Mouse (Mus musculus) CH12.LX (cell line): ENCODE data around the gene Gm10447. TPM values are rescaled to one million over a fixed set of nuclear protein-coding genes. Genes with fewer than 3 reads are reported as not detected.

Experiments
- DNase-seq: peaks from one replicate; pipeline ENCODE4 v3.0.0-alpha.2; 2013; ENCODE audit errors: extremely low read depth
- H3K27ac ChIP-seq: 2 replicates; pipeline ENCODE4 v1.5.1; 2012; ENCODE audit warnings: low read depth, mild to moderate bottlenecking, control low read depth, moderate library complexity; ENCODE audit not compliant: insufficient read depth
- H3K27me3 ChIP-seq: replicated peaks from 2 replicates; pipeline ENCODE3; 2012; ENCODE audit warnings: inconsistent platforms
- H3K36me3 ChIP-seq, 2 experiments: replicated peaks in 1 of 2; 2 replicates each; pipeline versions ENCODE3 to v1.6.1; 2012; ENCODE audit warnings: inconsistent platforms in 1 of 2, low read length in 1 of 2, mild to moderate bottlenecking in 1 of 2, mixed read lengths in 1 of 2, moderate library complexity in 1 of 2; ENCODE audit not compliant: control insufficient read depth in 1 of 2, insufficient read depth in 1 of 2
- H3K4me1 ChIP-seq, 2 experiments: 2 replicates each; pipeline ENCODE4 v1.6.1; 2012; ENCODE audit warnings: inconsistent platforms in 1 of 2, moderate library complexity in 1 of 2; ENCODE audit not compliant: insufficient read depth in 2 of 2, control insufficient read depth in 1 of 2
- H3K4me2 ChIP-seq: 2 replicates; pipeline ENCODE4 v1.6.1; 2012; ENCODE audit warnings: low read depth, mild to moderate bottlenecking, control low read depth; ENCODE audit not compliant: poor library complexity, insufficient read depth, severe bottlenecking
- H3K4me3 ChIP-seq, 3 experiments: fragments of 150-350 bp in 1 of 3; sonication (generic) in 1 of 3; replicated peaks in 1 of 3; 2 replicates each; pipeline versions ENCODE3 to v1.5.1; 2011 to 2012; ENCODE audit warnings: low read depth in 2 of 3, low read length in 2 of 3, mild to moderate bottlenecking in 2 of 3, moderate library complexity in 2 of 3, control low read depth in 1 of 3, improper control_type of control experiment in 1 of 3, inconsistent platforms in 1 of 3, mixed read lengths in 1 of 3; ENCODE audit not compliant: poor library complexity in 1 of 3
- H3K79me2 ChIP-seq: replicated peaks from 2 replicates; pipeline ENCODE4 v1.6.1; 2012; ENCODE audit warnings: mild to moderate bottlenecking, moderate library complexity; ENCODE audit not compliant: control insufficient read depth, poor library complexity, insufficient read depth, severe bottlenecking; ENCODE audit errors: extremely low read depth
- H3K9ac ChIP-seq: 2 replicates; pipeline ENCODE4 v1.6.1; 2012; ENCODE audit warnings: low read depth, mild to moderate bottlenecking, control low read depth, moderate library complexity; ENCODE audit not compliant: insufficient read depth
- H3K9me3 ChIP-seq: replicated peaks from 2 replicates; pipeline ENCODE3; 2012; ENCODE audit warnings: low read length, inconsistent platforms, mixed read lengths
- CTCF ChIP-seq, 2 experiments: IDR thresholded peaks in 1 of 2; conservative IDR thresholded peaks in 1 of 2; 2 replicates each; pipeline ENCODE4 v1.5.1; 2011 to 2012; ENCODE audit warnings: low read depth in 2 of 2, low read length in 2 of 2, improper control_type of control experiment in 1 of 2, inconsistent platforms in 1 of 2, mild to moderate bottlenecking in 1 of 2, moderate library complexity in 1 of 2
- E2F4 ChIP-seq: IDR thresholded peaks from 2 replicates; pipeline ENCODE4 v1.6.1; 2011; ENCODE audit warnings: low read depth, low read length, improper control_type of control experiment; ENCODE audit not compliant: insufficient replicate concordance
- HCFC1 ChIP-seq: IDR thresholded peaks from 2 replicates; pipeline ENCODE4 v1.6.1; 2012; ENCODE audit warnings: low read depth, mild to moderate bottlenecking, inconsistent platforms, low read length, improper control_type of control experiment
- JUN ChIP-seq: IDR thresholded peaks from 2 replicates; pipeline ENCODE4 v1.6.1; 2011; ENCODE audit warnings: low read depth, mild to moderate bottlenecking, low read length, improper control_type of control experiment, moderate library complexity; ENCODE audit not compliant: insufficient read depth
- KAT2A ChIP-seq: IDR thresholded peaks from 2 replicates; pipeline ENCODE4 v1.6.1; 2012; ENCODE audit warnings: low read length, improper control_type of control experiment, inconsistent platforms; ENCODE audit not compliant: insufficient replicate concordance
- MAFK ChIP-seq: IDR thresholded peaks from 2 replicates; pipeline ENCODE4 v1.6.1; 2011; ENCODE audit warnings: low read length, improper control_type of control experiment; ENCODE audit not compliant: insufficient replicate concordance
- MAX ChIP-seq: IDR thresholded peaks from 2 replicates; pipeline ENCODE4 v1.6.1; 2011; ENCODE audit warnings: low read length, improper control_type of control experiment
- MAZ ChIP-seq: IDR thresholded peaks from 2 replicates; pipeline ENCODE4 v1.6.1; 2012; ENCODE audit warnings: low read depth, mild to moderate bottlenecking, inconsistent platforms, low read length, improper control_type of control experiment, moderate library complexity
- MXI1 ChIP-seq: IDR thresholded peaks from 2 replicates; pipeline ENCODE4 v1.6.1; 2011; ENCODE audit warnings: mild to moderate bottlenecking, low read depth, low read length, improper control_type of control experiment
- MYC ChIP-seq: IDR thresholded peaks from 2 replicates; pipeline ENCODE4 v1.6.1; 2011; ENCODE audit warnings: low read depth, mild to moderate bottlenecking, improper control_type of control experiment, low read length
- POLR2A ChIP-seq: IDR thresholded peaks from 2 replicates; pipeline ENCODE4 v1.6.1; 2011; ENCODE audit warnings: low read depth, mild to moderate bottlenecking, improper control_type of control experiment, low read length
- RAD21 ChIP-seq: IDR thresholded peaks from 2 replicates; pipeline ENCODE4 v1.6.1; 2011; ENCODE audit warnings: low read depth, mild to moderate bottlenecking, low read length, improper control_type of control experiment, moderate library complexity
- RCOR1 ChIP-seq: conservative IDR thresholded peaks from 2 replicates; pipeline ENCODE4 v1.6.1; 2012; ENCODE audit warnings: low read depth, mild to moderate bottlenecking, inconsistent platforms, low read length, improper control_type of control experiment
- SIN3A ChIP-seq: IDR thresholded peaks from 2 replicates; pipeline ENCODE4 v1.6.1; 2012; ENCODE audit warnings: low read length, improper control_type of control experiment, inconsistent platforms
- TCF12 ChIP-seq: IDR thresholded peaks from 2 replicates; pipeline ENCODE4 v1.6.1; 2014; ENCODE audit warnings: low read depth, mild to moderate bottlenecking, inconsistent platforms, low read length, improper control_type of control experiment
- UBTF ChIP-seq: IDR thresholded peaks from 2 replicates; pipeline ENCODE4 v1.6.1; 2012; ENCODE audit warnings: low read depth, mild to moderate bottlenecking, inconsistent platforms, low read length, improper control_type of control experiment, moderate library complexity
- ZKSCAN1 ChIP-seq: IDR thresholded peaks from 2 replicates; pipeline ENCODE4 v1.6.1; 2012; ENCODE audit warnings: low read depth, inconsistent platforms, low read length, improper control_type of control experiment, borderline replicate concordance
- ZMIZ1 ChIP-seq: IDR thresholded peaks from 2 replicates; pipeline ENCODE4 v1.6.1; 2012; ENCODE audit warnings: low read depth, mild to moderate bottlenecking, inconsistent platforms, low read length, improper control_type of control experiment
- dilution Hi-C: fragments of 300-500 bp; cut with MboI; formaldehyde crosslinking; loops from 2 replicates; pipeline ENCODE4 v1.14.3; 2020; ENCODE audit warnings: low sequenced_read_pairs; ENCODE audit not compliant: extremely low pct_unique_long_range_greater_than_20kb, extremely low pct_ligation_motif_present
- in situ Hi-C: fragments of 300-500 bp; cut with MboI; formaldehyde crosslinking; loops from 3 replicates; pipeline ENCODE4 v1.14.3; 2019; ENCODE audit warnings: low sequenced_read_pairs, low pct_ligation_motif_present, low pct_unique_long_range_greater_than_20kb, mixed read lengths
- polyA plus RNA-seq: library from polyadenylated mRNA; unstranded; fragments of >175 nt; gene quantifications from 2 replicates; pipeline ENCODE4 v1.2.1, GENCODE M21; 2012; ENCODE audit warnings: low read depth; ENCODE audit not compliant: insufficient read length
- total RNA-seq, 2 experiments: library from RNA; depleted of rRNA; stranded (reverse); fragments of 300-350 nt in 1 of 2; fragments of >200 nt in 1 of 2; gene quantifications; 2 replicates each; pipeline ENCODE4 v1.2.3; 2012 to 2014

The Gm10447 gene
- total and polyA plus RNA-seq, 3 experiments: not detected

GRCm38 (mm10) chr11:53478383-53479170 lies 21.7 kb upstream of the Gm10447 start:
- no peak for TF ChIP-seq E2F4
- no peak for TF ChIP-seq MAX
- no peak for TF ChIP-seq ZKSCAN1
- TF ChIP-seq RAD21: no peak
- TF ChIP-seq RCOR1: no peak
- no peak for TF ChIP-seq TCF12
- no peak for TF ChIP-seq UBTF
- TF ChIP-seq KAT2A: no peak
- TF ChIP-seq POLR2A: no peak
- no peak for TF ChIP-seq MAFK
- H3K4me3 ChIP-seq: no peak overlapping the region
- H3K4me1 ChIP-seq: no peaks in the 10 kb centered on the region
- H3K4me2 ChIP-seq: no peak overlapping the region
- H3K27me3 ChIP-seq: peaks cover 5% of the 10 kb centered on the region
- dilution Hi-C loops (no loop called here), in situ Hi-C loops (no loop called here)
- no peak overlapping the region for H3K27ac ChIP-seq
- no peaks in the 10 kb centered on the region for H3K79me2 ChIP-seq
- peaks cover 21% of the 10 kb centered on the region for H3K9me3 ChIP-seq
- no peak for DNase-seq
- no peak overlapping the region for H3K9ac ChIP-seq
- peaks cover 0 to 2% of the 10 kb centered on the region in 2 experiments for H3K36me3 ChIP-seq

- H3K4me3 ChIP-seq: no peak overlapping the region
Observed at GRCm38 (mm10) chr11:53477833-53478232, 20.9 kb upstream of the Gm10447 start.

More at GRCm38 (mm10) chr11:53477833-53478232, 20.9 kb upstream of the Gm10447 start:
- in situ Hi-C loops: no loop called here
- Histone ChIP-seq H3K9me3 (peaks cover 21% of the 10 kb centered on the region), H3K27me3 (peaks cover 5% of the 10 kb centered on the region), H3K4me1 (no peaks in the 10 kb centered on the region), H3K4me2 (no peak overlapping the region), H3K9ac (no peak overlapping the region), H3K79me2 (no peaks in the 10 kb centered on the region), H3K36me3 (peaks cover 0 to 2% of the 10 kb centered on the region in 2 experiments), H3K27ac (no peak overlapping the region)
- dilution Hi-C loops: no loop called here
- DNase-seq: no peak
- TF ChIP-seq RCOR1 (no peak), JUN (no peak), SIN3A (no peak), MXI1 (no peak), MAFK (no peak), HCFC1 (no peak), MYC (no peak), KAT2A (no peak), UBTF (no peak), MAZ (no peak), RAD21 (no peak), POLR2A (no peak), CTCF (conservative IDR thresholded peaks at IDR 0.05 in 1 of 2, IDR thresholded peaks at IDR 0.05 in 1 of 2; ENCODE audit: low read depth in 2 of 2, low read length in 2 of 2) (no peak), ZMIZ1 (no peak)
